Mouse (Mus musculus) embryonic facial prominence, embryonic 14.5 days (tissue): ENCODE data around the gene Tepp. TPM values are rescaled to one million over a fixed set of nuclear protein-coding genes. Genes with fewer than 3 reads are reported as not detected.

ENCODE experiments used
- ATAC-seq: fragments of 200-750 bp; cut with Nextera tagmentation; 2 replicates; pipeline ENCODE4 v1.8.0; 2017; ENCODE audit warnings: low read depth, moderate number of reproducible peaks, moderate TSS enrichment
- DNase-seq: peaks from one replicate; pipeline ENCODE4 v3.0.0-alpha.2; 2015; ENCODE audit warnings: low spot score
- H3K27ac ChIP-seq: fragments of 300-500 bp; sonication (generic); replicated peaks from 2 replicates; pipeline ENCODE4 v1.5.1; 2014; ENCODE audit warnings: low read depth, mild to moderate bottlenecking, low read length, moderate library complexity
- H3K27me3 ChIP-seq: fragments of 300-500 bp; sonication (generic); replicated peaks from 2 replicates; pipeline ENCODE4 v1.6.1; 2014; ENCODE audit warnings: low read length; ENCODE audit not compliant: control insufficient read depth, insufficient read depth
- H3K36me3 ChIP-seq: fragments of 300-500 bp; sonication (generic); 2 replicates; pipeline ENCODE4 v1.6.1; 2014; ENCODE audit warnings: low read length, mixed read lengths; ENCODE audit not compliant: control insufficient read depth, insufficient read depth
- H3K4me1 ChIP-seq: fragments of 300-500 bp; sonication (generic); 2 replicates; pipeline ENCODE4 v1.6.1; 2014; ENCODE audit warnings: antibody characterized with exemption, low read length; ENCODE audit not compliant: control insufficient read depth, insufficient read depth
- H3K4me2 ChIP-seq: fragments of 300-500 bp; sonication (generic); 2 replicates; pipeline ENCODE4 v1.6.1; 2014; ENCODE audit warnings: low read depth, mild to moderate bottlenecking, low read length, moderate library complexity, mixed read lengths
- H3K4me3 ChIP-seq: fragments of 300-500 bp; sonication (generic); 2 replicates; pipeline ENCODE4 v1.5.1; 2014; ENCODE audit warnings: low read depth, mild to moderate bottlenecking, low read length
- H3K9ac ChIP-seq: fragments of 300-500 bp; sonication (generic); 2 replicates; pipeline ENCODE4 v1.6.1; 2014; ENCODE audit warnings: low read depth, mild to moderate bottlenecking, low read length, moderate library complexity, mixed read lengths
- H3K9me3 ChIP-seq: fragments of 300-500 bp; sonication (generic); 2 replicates; pipeline ENCODE4 v1.6.1; 2016; ENCODE audit warnings: low read length; ENCODE audit not compliant: control insufficient read depth
- WGBS: fragments of 180-500 bp; shearing (Covaris S2); extraction: QIAGEN DNeasy Blood & Tissue Kit; methylation state at CpG from one replicate; pipeline ENCODE4 v1.1.7; 2014; 5-methylcytosine and 5-hydroxymethylcytosine counted together
- polyA plus RNA-seq: library from polyadenylated mRNA; unstranded; fragments of >200 nt; fragmentation: Nextera tagmentation; extraction: Ambion mirVana; gene quantifications from 2 replicates; pipeline ENCODE4 v1.2.1, GENCODE M21; 2014

Tepp gene
- polyA plus RNA-seq, 1 experiment from 2014 or later = 0.50 TPM

- no peak for ATAC-seq
- Histone ChIP-seq H3K9me3 (0 out of 2 replicates have a peak, but pooled peaks cover 4% of the 10 kb centered on the region), H3K27ac (no peak overlapping the region), H3K4me3 (no peak overlapping the region), H3K4me1 (peaks cover 6% of the 10 kb centered on the region; the same call in 1 of the 2 replicates), H3K4me2 (no peak overlapping the region), H3K9ac (no peak overlapping the region), H3K36me3 (peaks cover 55% of the 10 kb centered on the region), H3K27me3 (no peaks in the 10 kb centered on the region)
- DNase-seq = no peak
These were observed 26.0 kb downstream of the Tepp start for GRCm38 (mm10) chr8:95336363-95336762.

GRCm38 (mm10) chr8:95341721-95342120 lies 31.4 kb downstream of the Tepp start:
- Histone ChIP-seq H3K36me3 (peaks cover 75% of the 10 kb centered on the region), H3K27me3 (no peaks in the 10 kb centered on the region), H3K27ac (no peak overlapping the region), H3K9ac (no peak overlapping the region), H3K4me1 (no peaks in the 10 kb centered on the region; the same call in 1 of the 2 replicates), H3K4me3 (no peak overlapping the region), H3K4me2 (no peak overlapping the region), H3K9me3 (no peaks in the 10 kb centered on the region)
- WGBS = 66% methylated on average over 5 of the region's 5 CpGs
- ATAC-seq (no peak), DNase-seq (no peak)

GRCm38 (mm10) chr8:95344668-95345067 lies 34.3 kb downstream of the Tepp start:
- Histone ChIP-seq H3K4me2 (no peak overlapping the region), H3K9ac (no peak overlapping the region), H3K27ac (no peak overlapping the region), H3K4me3 (no peak overlapping the region), H3K9me3 (no peaks in the 10 kb centered on the region), H3K36me3 (peaks cover 48% of the 10 kb centered on the region), H3K4me1 (peaks cover 11% of the 10 kb centered on the region), H3K27me3 (no peaks in the 10 kb centered on the region; the same call in 1 of the 2 replicates)
- DNase-seq (no peak), ATAC-seq (no peak)
- WGBS = 69% methylated on average over 6 of the region's 6 CpGs

- no peak overlapping the region for H3K9ac ChIP-seq
- DNase-seq = peak; percentile 85
- no peak overlapping the region for H3K4me2 ChIP-seq
- peaks cover 7% of the 10 kb centered on the region for H3K27me3 ChIP-seq
- H3K36me3 ChIP-seq = peaks cover 32% of the 10 kb centered on the region
- WGBS = 36% methylated on average over 8 of the region's 8 CpGs
- H3K4me3 ChIP-seq = no peak overlapping the region
- no peak overlapping the region for H3K27ac ChIP-seq
- peaks cover 11% of the 10 kb centered on the region for H3K4me1 ChIP-seq
- ATAC-seq = peak; percentile 9; the same call in 1 of the 2 replicates
- H3K9me3 ChIP-seq = no peaks in the 10 kb centered on the region
These were observed 36.5 kb downstream of the Tepp start for GRCm38 (mm10) chr8:95346643-95347545.

- 0 out of 2 replicates have a peak overlapping the region, but pooled peaks have one; percentile 22 for H3K9ac ChIP-seq
- no peaks in the 10 kb centered on the region for H3K9me3 ChIP-seq
- no peak overlapping the region for H3K4me3 ChIP-seq
- DNase-seq = no peak
- WGBS = 91% methylated on average over 2 of the region's 2 CpGs
- no peak overlapping the region for H3K27ac ChIP-seq
- H3K4me2 ChIP-seq = peak overlapping the region; percentile 28; the same call in 1 of the 2 replicates
- H3K4me1 ChIP-seq = peaks cover 11% of the 10 kb centered on the region
- peaks cover 23% of the 10 kb centered on the region for H3K36me3 ChIP-seq
- peaks cover 7% of the 10 kb centered on the region for H3K27me3 ChIP-seq
- ATAC-seq = no peak
These were observed 38.0 kb downstream of the Tepp start for GRCm38 (mm10) chr8:95348356-95348755.

- no peaks in the 10 kb centered on the region for H3K9me3 ChIP-seq
- WGBS = 38% methylated on average over 19 of the region's 19 CpGs
- H3K27ac ChIP-seq = no peak overlapping the region; the same call in 1 of the 2 replicates
- peak; percentile 82 for DNase-seq
- H3K4me2 ChIP-seq = peak overlapping the region; percentile 28; the same call in 1 of the 2 replicates
- 0 out of 2 replicates have a peak overlapping the region, but pooled peaks have one; percentile 10 for H3K9ac ChIP-seq
- H3K36me3 ChIP-seq = peaks cover 16% of the 10 kb centered on the region
- H3K27me3 ChIP-seq = peaks cover 10% of the 10 kb centered on the region
- H3K4me1 ChIP-seq = peaks cover 11% of the 10 kb centered on the region
- H3K4me3 ChIP-seq = no peak overlapping the region
- ATAC-seq = no peak
These were observed 38.7 kb downstream of the Tepp start for GRCm38 (mm10) chr8:95348811-95349630.

- peak overlapping the region; percentile 75 for H3K4me3 ChIP-seq
- peaks cover 14% of the 10 kb centered on the region for H3K27me3 ChIP-seq
- no peak overlapping the region for H3K9ac ChIP-seq
- H3K4me2 ChIP-seq = peak overlapping the region; percentile 99
- no peaks in the 10 kb centered on the region for H3K9me3 ChIP-seq
- no peaks in the 10 kb centered on the region; the same call in 1 of the 2 replicates for H3K36me3 ChIP-seq
- DNase-seq (peak; percentile 68), ATAC-seq (no peak)
- WGBS = 3% methylated on average over 15 of the region's 15 CpGs
- H3K4me1 ChIP-seq = peaks cover 11% of the 10 kb centered on the region
- no peak overlapping the region for H3K27ac ChIP-seq
These were observed 41.1 kb downstream of the Tepp start for GRCm38 (mm10) chr8:95351461-95351860.

GRCm38 (mm10) chr8:95352151-95352870 lies 41.9 kb downstream of the Tepp start, which contains the start of gene Mmp15:
TSS of gene Mmp15 (plus strand) at chr8:95352268.
- H3K27ac ChIP-seq = peak within 1 kb of the TSS; percentile 58; the same call in 1 of the 2 replicates
- peak; percentile 83 for ATAC-seq
- H3K9me3 ChIP-seq = no peaks in the 10 kb centered on the region
- H3K36me3 ChIP-seq = no peaks in the 10 kb centered on the region
- H3K4me1 ChIP-seq = peaks cover 11% of the 10 kb centered on the region
- H3K27me3 ChIP-seq = peaks cover 14% of the 10 kb centered on the region
- peak within 1 kb of the TSS; percentile 99 for H3K4me2 ChIP-seq
- peak within 1 kb of the TSS; percentile 76 for H3K9ac ChIP-seq
- peak within 1 kb of the TSS; percentile 75 for H3K4me3 ChIP-seq
- peak; percentile 83 for DNase-seq
- WGBS = 0% methylated on average over 10 of the region's 80 CpGs
